Comparison of ENCODE assay signal across 16 mouse cellular contexts in genomic region chr4:120671046-120671445, GRCm38 (mm10). TPM values are rescaled to one million over a fixed set of nuclear protein-coding genes. Genes with fewer than 3 reads are reported as not detected.
"Had no signal": no experiment of that assay in that cellular context is flagged by ENCODE, and none has a peak within 500 bp of the region (broad histone marks: within the 10 kb centered on the region; RNA-seq: fewer than 3 reads in every experiment).

No protein-coding gene starts in this region.

- H3K27ac ChIP-seq: layer of hippocampus, adult 2 months; left cerebral cortex, adult 2 months; limb, embryonic 10.5 days; midbrain, embryonic 12.5 days; neural tube, embryonic 12.5 days had no signal

- H3K4me2 ChIP-seq: midbrain, embryonic 12.5 days; neural tube, embryonic 12.5 days had no signal

- H3K36me3 ChIP-seq: limb, embryonic 10.5 days; midbrain, embryonic 12.5 days; neural tube, embryonic 12.5 days had no signal

- H3K4me3 ChIP-seq: layer of hippocampus, adult 2 months; left cerebral cortex, adult 2 months; limb, embryonic 10.5 days; midbrain, embryonic 12.5 days; neural tube, embryonic 12.5 days had no signal

- ATAC-seq: hindbrain, embryonic 16.5 days; lung, postnatal 0 days had no signal

- H3K9me3 ChIP-seq: limb, embryonic 10.5 days; midbrain, embryonic 12.5 days; neural tube, embryonic 12.5 days had no signal

- DNase-seq: kidney, adult 11 months; kidney, postnatal 10 days; kidney, postnatal 4 days; lung, adult 2 months; lung, postnatal 36 days; right cerebral cortex, adult 18-20 months; right cerebral cortex, postnatal 25 days; thymus, postnatal 14 days had no signal

- H3K9ac ChIP-seq: midbrain, embryonic 12.5 days; neural tube, embryonic 12.5 days had no signal

RNA-seq across cellular contexts. Expression of gene Cited4, which starts 4.7 kb away (rescaled TPM):
- total RNA-seq: neutrophil, adult 5-6 weeks had no signal
